Mouse (Mus musculus): ENCODE data around the gene Meis2.

Gene Meis2

DNA sequence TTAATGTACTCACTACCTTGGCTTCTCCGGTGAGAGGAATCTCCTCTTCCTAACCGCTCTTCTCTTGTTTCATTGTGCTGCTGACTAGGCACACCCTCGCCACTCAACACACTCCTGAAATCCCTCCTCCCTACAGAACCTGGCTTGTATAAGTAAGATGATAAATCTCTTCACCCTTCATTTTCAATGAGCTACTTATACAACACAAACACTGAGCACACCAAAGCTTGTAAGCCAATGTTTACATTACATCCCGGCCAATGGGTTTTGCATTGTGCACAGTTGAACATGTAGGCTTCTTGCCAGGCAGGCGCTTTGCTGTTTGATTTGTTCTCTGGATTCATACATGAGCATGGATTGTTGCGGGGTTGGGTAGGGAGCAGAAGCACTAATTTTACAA, 247.7 kb downstream of the Meis2 start:
- in situ Hi-C loops (cut with MboI, MseI) = no loop called here

GRCm38 (mm10) chr2:115813721-115814120, 251.9 kb downstream of the Meis2 start:
- in situ Hi-C loops (cut with MboI, MseI) = no loop called here

GRCm38 (mm10) chr2:115813316-115813715, 252.3 kb downstream of the Meis2 start:
- in situ Hi-C loops (cut with MboI, MseI) = no loop called here
